Mouse (Mus musculus) heart, embryonic 13.5 days (tissue): ENCODE measurements around the gene Abhd16a. TPM values are rescaled to one million over a fixed set of nuclear protein-coding genes. Genes with fewer than 3 reads are reported as not detected.

Source experiments
- ATAC-seq: fragments of 200-750 bp; cut with Nextera tagmentation; 2 replicates; pipeline ENCODE4 v1.8.0; 2017; ENCODE audit warnings: moderate TSS enrichment; ENCODE audit not compliant: insufficient number of reproducible peaks, low FRiP score, low TSS enrichment; ENCODE audit errors: extremely low read depth
- H3K27ac ChIP-seq: fragments of 300-500 bp; sonication (generic); replicated peaks from 2 replicates; pipeline ENCODE4 v1.5.1; 2015; ENCODE audit warnings: moderate library complexity, mild to moderate bottlenecking, inconsistent platforms
- H3K27me3 ChIP-seq: fragments of 300-500 bp; sonication (generic); replicated peaks from 2 replicates; pipeline ENCODE4 v1.6.1; 2015; ENCODE audit warnings: mild to moderate bottlenecking, inconsistent platforms
- H3K36me3 ChIP-seq: fragments of 300-500 bp; sonication (generic); 2 replicates; pipeline ENCODE4 v1.6.1; 2015; ENCODE audit warnings: mild to moderate bottlenecking, inconsistent platforms
- H3K4me1 ChIP-seq: fragments of 300-500 bp; sonication (generic); 2 replicates; pipeline ENCODE4 v1.6.1; 2015; ENCODE audit warnings: inconsistent platforms
- H3K4me2 ChIP-seq: fragments of 300-500 bp; sonication (generic); 2 replicates; pipeline ENCODE4 v1.6.1; 2015; ENCODE audit warnings: inconsistent platforms, mild to moderate bottlenecking, moderate library complexity
- H3K4me3 ChIP-seq: fragments of 300-500 bp; sonication (generic); 2 replicates; pipeline ENCODE4 v1.5.1; 2015; ENCODE audit warnings: moderate library complexity, mild to moderate bottlenecking, inconsistent platforms
- H3K9ac ChIP-seq: fragments of 300-500 bp; sonication (generic); 2 replicates; pipeline ENCODE4 v1.6.1; 2015; ENCODE audit warnings: inconsistent platforms, mild to moderate bottlenecking, moderate library complexity
- H3K9me3 ChIP-seq: fragments of 300-500 bp; sonication (generic); 2 replicates; pipeline ENCODE4 v1.6.1; 2016; ENCODE audit warnings: inconsistent platforms
- WGBS: fragments of 180-500 bp; shearing (Covaris S2); methylation state at CpG from one replicate; pipeline ENCODE4 v1.1.7; 2015; ENCODE audit warnings: mixed read lengths; 5-methylcytosine and 5-hydroxymethylcytosine counted together
- polyA plus RNA-seq: library from polyadenylated mRNA; unstranded; fragments of >200 nt; fragmentation: Nextera tagmentation; extraction: Ambion mirVana; gene quantifications from 2 replicates; pipeline ENCODE4 v1.2.1, GENCODE M21; 2015

The Abhd16a gene
- polyA plus RNA-seq, 1 experiment from 2014 or later: 67.0 TPM

GRCm38 (mm10) chr17:35125081-35125480 is 36.0 kb downstream of the Abhd16a start:
- ATAC-seq: no peak
- H3K27me3 ChIP-seq: no peaks in the 10 kb centered on the region
- H3K27ac ChIP-seq: peak overlapping the region; percentile 89; the same call in 1 of the 2 replicates
- H3K4me1 ChIP-seq: peaks cover 45% of the 10 kb centered on the region
- H3K36me3 ChIP-seq: peaks cover 41% of the 10 kb centered on the region
- no peak overlapping the region for H3K4me3 ChIP-seq
- no peaks in the 10 kb centered on the region for H3K9me3 ChIP-seq
- peak overlapping the region; percentile 91 for H3K9ac ChIP-seq
- WGBS: 93% methylated on average over 1 of the region's 1 CpGs
- H3K4me2 ChIP-seq: peak overlapping the region; percentile 85

GRCm38 (mm10) chr17:35125578-35125977 is 36.5 kb downstream of the Abhd16a start:
- Histone ChIP-seq H3K9ac (peak overlapping the region; percentile 91), H3K9me3 (no peaks in the 10 kb centered on the region), H3K27ac (peak overlapping the region; percentile 89), H3K36me3 (peaks cover 46% of the 10 kb centered on the region), H3K4me1 (peaks cover 41% of the 10 kb centered on the region), H3K4me2 (peak overlapping the region; percentile 85), H3K4me3 (peak overlapping the region; percentile 79), H3K27me3 (no peaks in the 10 kb centered on the region)
- no peak for ATAC-seq
- 28% methylated on average over 6 of the region's 6 CpGs for WGBS

GRCm38 (mm10) chr17:35126206-35126611 is 37.1 kb downstream of the Abhd16a start, which contains the start of gene D17H6S53E:
Gene D17H6S53E, plus strand, starts transcription at chr17:35126373.
- no peaks in the 10 kb centered on the region for H3K27me3 ChIP-seq
- peak within 1 kb of the TSS; percentile 85 for H3K4me2 ChIP-seq
- ATAC-seq: peak; percentile 53; the same call in 1 of the 2 replicates

GRCm38 (mm10) chr17:35127017-35127416 is 38.0 kb downstream of the Abhd16a start:
- no peaks in the 10 kb centered on the region for H3K27me3 ChIP-seq
- H3K4me1 ChIP-seq: peaks cover 38% of the 10 kb centered on the region
- H3K9ac ChIP-seq: peak overlapping the region; percentile 91
- ATAC-seq: no peak
- peak overlapping the region; percentile 89 for H3K27ac ChIP-seq
- H3K9me3 ChIP-seq: no peaks in the 10 kb centered on the region
- WGBS: 65% methylated on average over 13 of the region's 13 CpGs
- peak overlapping the region; percentile 85 for H3K4me2 ChIP-seq
- peaks cover 47% of the 10 kb centered on the region for H3K36me3 ChIP-seq
- peak overlapping the region; percentile 79 for H3K4me3 ChIP-seq

More at GRCm38 (mm10) chr17:35126206-35126611, 37.1 kb downstream of the Abhd16a start, which contains the start of gene D17H6S53E:
- peaks cover 41% of the 10 kb centered on the region for H3K4me1 ChIP-seq
- peaks cover 47% of the 10 kb centered on the region for H3K36me3 ChIP-seq
- under 1% methylated on average over 36 of the region's 36 CpGs for WGBS
- H3K9ac ChIP-seq: peak within 1 kb of the TSS; percentile 91
- H3K9me3 ChIP-seq: no peaks in the 10 kb centered on the region
- H3K27ac ChIP-seq: peak within 1 kb of the TSS; percentile 89
- H3K4me3 ChIP-seq: peak within 1 kb of the TSS; percentile 79

- Histone ChIP-seq H3K27me3 (no peaks in the 10 kb centered on the region), H3K4me2 (no peak overlapping the region), H3K9me3 (no peaks in the 10 kb centered on the region), H3K36me3 (peaks cover 40% of the 10 kb centered on the region), H3K4me3 (no peak overlapping the region), H3K4me1 (peaks cover 29% of the 10 kb centered on the region), H3K9ac (peak overlapping the region; percentile 59), H3K27ac (no peak overlapping the region)
- ATAC-seq: no peak
- WGBS: 57% methylated on average over 11 of the region's 11 CpGs
Observed at GRCm38 (mm10) chr17:35128996-35129395, 39.9 kb downstream of the Abhd16a start.

- 83% methylated on average over 8 of the region's 8 CpGs for WGBS
Observed at GRCm38 (mm10) chr17:35131038-35131437, 42.0 kb downstream of the Abhd16a start.

GRCm38 (mm10) chr17:35131500-35132173 is 42.6 kb downstream of the Abhd16a start, which contains the start of gene Apom:
Gene Apom, minus strand, starts transcription at chr17:35132050.
- no peak for ATAC-seq
- 0 out of 2 replicates have a peak within 1 kb of the TSS, but pooled peaks have one; percentile 20 for H3K27ac ChIP-seq
- 79% methylated on average over 15 of the region's 15 CpGs for WGBS
- H3K4me2 ChIP-seq: no peak within 1 kb of the TSS
- H3K9ac ChIP-seq: no peak within 1 kb of the TSS
- peaks cover 23% of the 10 kb centered on the region for H3K4me1 ChIP-seq
- no peaks in the 10 kb centered on the region for H3K27me3 ChIP-seq
- H3K9me3 ChIP-seq: no peaks in the 10 kb centered on the region
- no peak within 1 kb of the TSS for H3K4me3 ChIP-seq
- peaks cover 29% of the 10 kb centered on the region for H3K36me3 ChIP-seq

More at GRCm38 (mm10) chr17:35131038-35131437, 42.0 kb downstream of the Abhd16a start:
- Histone ChIP-seq H3K9me3 (no peaks in the 10 kb centered on the region), H3K27ac (no peak overlapping the region), H3K4me1 (peaks cover 19% of the 10 kb centered on the region), H3K4me3 (no peak overlapping the region), H3K36me3 (peaks cover 29% of the 10 kb centered on the region), H3K9ac (no peak overlapping the region), H3K4me2 (no peak overlapping the region), H3K27me3 (no peaks in the 10 kb centered on the region)
- ATAC-seq: no peak

- H3K9me3 ChIP-seq: no peaks in the 10 kb centered on the region
- ATAC-seq: no peak
Observed at GRCm38 (mm10) chr17:35132174-35132560, 43.1 kb downstream of the Abhd16a start.

GRCm38 (mm10) chr17:35133517-35133916 is 44.5 kb downstream of the Abhd16a start:
- peaks cover 28% of the 10 kb centered on the region for H3K36me3 ChIP-seq
- peaks cover 21% of the 10 kb centered on the region for H3K4me1 ChIP-seq
- 90% methylated on average over 7 of the region's 7 CpGs for WGBS
- H3K4me2 ChIP-seq: no peak overlapping the region
- H3K4me3 ChIP-seq: no peak overlapping the region
- ATAC-seq: no peak
- no peak overlapping the region for H3K27ac ChIP-seq
- no peaks in the 10 kb centered on the region for H3K27me3 ChIP-seq
- H3K9me3 ChIP-seq: no peaks in the 10 kb centered on the region
- no peak overlapping the region for H3K9ac ChIP-seq

More at GRCm38 (mm10) chr17:35132174-35132560, 43.1 kb downstream of the Abhd16a start:
- Histone ChIP-seq H3K27ac (0 out of 2 replicates have a peak overlapping the region, but pooled peaks have one; percentile 20), H3K9ac (no peak overlapping the region), H3K36me3 (peaks cover 29% of the 10 kb centered on the region), H3K4me2 (no peak overlapping the region), H3K4me3 (no peak overlapping the region), H3K4me1 (peaks cover 23% of the 10 kb centered on the region), H3K27me3 (no peaks in the 10 kb centered on the region)
- 60% methylated on average over 3 of the region's 3 CpGs for WGBS

GRCm38 (mm10) chr17:35134801-35135590 is 45.9 kb downstream of the Abhd16a start, which contains the start of gene Bag6:
Gene Bag6, plus strand, starts transcription at chr17:35135178.
- Histone ChIP-seq H3K9ac (peak within 1 kb of the TSS; percentile 89), H3K36me3 (peaks cover 29% of the 10 kb centered on the region), H3K4me3 (peak within 1 kb of the TSS; percentile 76), H3K27ac (peak within 1 kb of the TSS; percentile 96), H3K4me1 (peaks cover 20% of the 10 kb centered on the region), H3K9me3 (no peaks in the 10 kb centered on the region), H3K27me3 (no peaks in the 10 kb centered on the region), H3K4me2 (peak within 1 kb of the TSS; percentile 91)
- peak; percentile 88 for ATAC-seq
- under 1% methylated on average over 66 of the region's 66 CpGs for WGBS
